Mouse (Mus musculus): Measurements from ENCODE around the gene Chtf18. TPM values are rescaled to one million over a fixed set of nuclear protein-coding genes. Genes with fewer than 3 reads are reported as not detected.

The Chtf18 gene
- polyA plus RNA-seq, 1 experiment from 2014 or later, result 35.9 TPM

DNA sequence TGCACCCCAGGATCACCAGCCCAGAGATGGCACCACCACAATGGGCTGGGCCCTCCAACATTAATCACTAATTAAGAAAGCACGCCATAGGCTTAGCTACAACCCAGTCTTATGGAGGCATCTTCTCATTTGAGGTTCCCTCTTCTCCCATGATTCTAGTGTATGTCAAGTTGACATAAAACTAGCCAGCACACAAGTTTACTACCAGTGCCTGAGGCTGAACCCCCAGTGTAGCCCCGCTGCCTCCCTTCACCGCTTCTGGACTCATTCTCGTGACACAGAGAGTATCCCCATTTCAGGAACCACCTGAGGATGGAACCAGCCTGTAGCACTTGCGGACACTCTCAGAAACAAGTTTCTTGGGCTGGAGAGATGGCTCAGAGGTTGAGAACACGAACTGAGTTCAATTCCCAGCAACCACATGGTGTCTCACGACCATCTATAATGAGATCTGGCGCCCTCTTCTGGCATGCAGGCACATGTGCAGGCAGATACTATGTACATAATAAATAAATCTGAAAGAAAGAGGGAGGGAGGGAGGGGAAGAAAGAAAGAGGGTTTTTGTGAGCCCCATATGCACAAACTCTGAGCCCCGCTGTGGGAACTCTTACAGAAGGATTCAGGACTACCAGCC is 26.2 kb downstream of the Chtf18 start:
- 57% methylated on average over 9 of the region's 9 CpGs for WGBS
- ATAC-seq (ENCODE audit: insufficient number of reproducible peaks, insufficient read depth, low FRiP score, low TSS enrichment, low read depth), result no peak

DNA sequence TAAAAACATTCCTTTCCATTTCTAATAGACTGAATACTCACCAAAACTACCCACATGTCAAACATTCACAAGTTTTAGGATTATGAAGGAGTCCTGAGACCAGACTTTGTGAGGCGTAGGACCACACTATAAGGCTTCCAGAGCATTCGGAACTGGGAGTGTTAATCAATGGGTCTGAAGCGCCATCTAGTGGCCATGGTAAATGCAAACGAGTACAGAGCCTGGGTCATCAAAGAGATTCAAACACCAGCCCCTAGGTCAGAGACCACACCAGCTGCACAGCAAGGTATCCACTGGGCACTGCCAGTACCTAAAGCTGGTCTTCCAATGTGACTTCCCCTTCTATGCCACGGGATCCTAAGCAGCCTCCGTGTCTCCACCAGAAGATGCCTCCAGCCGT is 28.8 kb downstream of the Chtf18 start:
- no peak overlapping the region for H3K9ac ChIP-seq
- no peaks in the 10 kb centered on the region for H3K36me3 ChIP-seq
- no peak for ATAC-seq (ENCODE audit: insufficient number of reproducible peaks, insufficient read depth, low FRiP score, low TSS enrichment, low read depth)
- H3K4me2 ChIP-seq, result no peak overlapping the region
- 8% methylated on average over 7 of the region's 7 CpGs for WGBS
- H3K27ac ChIP-seq, result no peak overlapping the region
- no peaks in the 10 kb centered on the region for H3K27me3 ChIP-seq
- peaks cover 8% of the 10 kb centered on the region for H3K4me1 ChIP-seq
- no peak overlapping the region for H3K4me3 ChIP-seq
- no peaks in the 10 kb centered on the region for H3K9me3 ChIP-seq

More for the DNA sequence above, 26.2 kb downstream of the Chtf18 start:
- H3K9me3 ChIP-seq, result no peaks in the 10 kb centered on the region
- no peak overlapping the region for H3K4me2 ChIP-seq
- no peak overlapping the region for H3K27ac ChIP-seq
- no peaks in the 10 kb centered on the region for H3K27me3 ChIP-seq
- H3K36me3 ChIP-seq, result no peaks in the 10 kb centered on the region
- no peak overlapping the region for H3K9ac ChIP-seq
- H3K4me3 ChIP-seq, result no peak overlapping the region
- peaks cover 8% of the 10 kb centered on the region for H3K4me1 ChIP-seq

DNA sequence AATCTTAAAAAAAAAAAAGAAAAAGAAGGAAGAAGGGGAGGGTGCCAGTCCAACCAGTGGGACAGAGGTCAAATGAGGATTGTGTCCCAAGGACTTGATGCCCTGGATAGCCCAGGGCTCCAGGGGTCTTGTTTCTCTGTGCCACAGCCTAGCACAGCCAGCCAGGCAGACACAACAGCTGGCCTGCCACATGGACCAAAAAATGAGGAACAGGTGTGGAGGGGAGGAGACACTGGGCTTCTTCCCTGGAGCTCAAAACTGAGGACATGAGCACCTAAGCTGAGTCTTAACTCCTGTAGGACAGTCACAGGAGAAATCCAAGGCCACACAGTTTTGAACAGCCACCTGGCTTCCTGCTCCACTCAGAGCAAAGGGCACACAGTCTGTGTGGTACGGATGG is 31.0 kb downstream of the Chtf18 start:
- WGBS, result 14% methylated on average over 1 of the region's 1 CpGs

GRCm38 (mm10) chr17:25688922-25689321 is 38.3 kb downstream of the Chtf18 start:
- H3K9ac ChIP-seq, result no peak overlapping the region
- no peaks in the 10 kb centered on the region; the same call in 1 of the 2 replicates for H3K27me3 ChIP-seq
- H3K4me3 ChIP-seq, result no peak overlapping the region
- H3K4me1 ChIP-seq, result peaks cover 11% of the 10 kb centered on the region
- H3K36me3 ChIP-seq, result no peaks in the 10 kb centered on the region
- H3K9me3 ChIP-seq, result no peaks in the 10 kb centered on the region
- H3K4me2 ChIP-seq, result no peak overlapping the region
- no peak overlapping the region for H3K27ac ChIP-seq
- no peak for ATAC-seq (ENCODE audit: insufficient number of reproducible peaks, insufficient read depth, low FRiP score, low TSS enrichment, low read depth)
- 65% methylated on average over 4 of the region's 4 CpGs for WGBS

More for the DNA sequence above, 31.0 kb downstream of the Chtf18 start:
- Histone ChIP-seq H3K27ac (no peak overlapping the region), H3K9ac (no peak overlapping the region), H3K4me2 (no peak overlapping the region), H3K4me3 (no peak overlapping the region), H3K9me3 (no peaks in the 10 kb centered on the region), H3K4me1 (peaks cover 8% of the 10 kb centered on the region), H3K36me3 (no peaks in the 10 kb centered on the region), H3K27me3 (no peaks in the 10 kb centered on the region)
- no peak for ATAC-seq (ENCODE audit: insufficient number of reproducible peaks, insufficient read depth, low FRiP score, low TSS enrichment, low read depth)

GRCm38 (mm10) chr17:25686323-25686722 is 40.9 kb downstream of the Chtf18 start:
- ATAC-seq (ENCODE audit: insufficient number of reproducible peaks, insufficient read depth, low FRiP score, low TSS enrichment, low read depth), result no peak
- Histone ChIP-seq H3K27me3 (no peaks in the 10 kb centered on the region; the same call in 1 of the 2 replicates), H3K9me3 (no peaks in the 10 kb centered on the region), H3K27ac (no peak overlapping the region), H3K4me2 (no peak overlapping the region), H3K9ac (no peak overlapping the region), H3K36me3 (no peaks in the 10 kb centered on the region), H3K4me3 (no peak overlapping the region), H3K4me1 (peaks cover 16% of the 10 kb centered on the region)
- WGBS, result 48% methylated on average over 7 of the region's 7 CpGs

DNA sequence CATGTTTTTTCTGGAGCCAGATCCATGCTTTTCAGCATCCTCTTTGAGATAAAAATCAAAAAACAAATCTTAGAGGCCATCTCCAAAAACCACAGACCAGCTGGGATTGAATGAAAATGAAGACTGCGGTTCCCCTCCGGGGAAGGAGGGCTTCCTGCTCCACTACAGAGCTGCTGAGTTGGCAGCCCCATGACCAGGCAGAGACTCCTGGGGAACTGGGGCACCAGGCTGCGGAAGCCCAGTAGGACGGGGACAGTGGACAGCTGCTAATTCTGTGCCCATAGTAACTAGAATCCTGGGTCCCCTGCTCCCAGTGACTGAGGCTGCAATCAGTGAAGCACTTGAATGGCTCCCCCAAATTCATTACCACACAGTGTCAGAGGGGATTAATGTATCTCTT is 45.6 kb downstream of the Chtf18 start:
- peaks cover 23% of the 10 kb centered on the region for H3K4me1 ChIP-seq
- no peaks in the 10 kb centered on the region for H3K9me3 ChIP-seq
- no peak for ATAC-seq (ENCODE audit: insufficient number of reproducible peaks, insufficient read depth, low FRiP score, low TSS enrichment, low read depth)
- H3K4me2 ChIP-seq, result no peak overlapping the region
- 60% methylated on average over 4 of the region's 4 CpGs for WGBS
- H3K4me3 ChIP-seq, result no peak overlapping the region
- H3K36me3 ChIP-seq, result no peaks in the 10 kb centered on the region
- H3K9ac ChIP-seq, result no peak overlapping the region
- no peak overlapping the region for H3K27ac ChIP-seq
- H3K27me3 ChIP-seq, result no peaks in the 10 kb centered on the region; the same call in 1 of the 2 replicates

- no peaks in the 10 kb centered on the region for H3K36me3 ChIP-seq
- H3K4me1 ChIP-seq, result peaks cover 18% of the 10 kb centered on the region
- H3K9me3 ChIP-seq, result peaks cover 3% of the 10 kb centered on the region; the same call in 1 of the 2 replicates
- no peak overlapping the region for H3K27ac ChIP-seq
- no peak overlapping the region for H3K9ac ChIP-seq
- no peaks in the 10 kb centered on the region for H3K27me3 ChIP-seq
- H3K4me2 ChIP-seq, result no peak overlapping the region
- no peak for ATAC-seq (ENCODE audit: insufficient number of reproducible peaks, insufficient read depth, low FRiP score, low TSS enrichment, low read depth)
- no peak overlapping the region for H3K4me3 ChIP-seq
- WGBS, result 17% methylated on average over 5 of the region's 5 CpGs
Measured at GRCm38 (mm10) chr17:25679818-25680217, 47.4 kb downstream of the Chtf18 start.

DNA sequence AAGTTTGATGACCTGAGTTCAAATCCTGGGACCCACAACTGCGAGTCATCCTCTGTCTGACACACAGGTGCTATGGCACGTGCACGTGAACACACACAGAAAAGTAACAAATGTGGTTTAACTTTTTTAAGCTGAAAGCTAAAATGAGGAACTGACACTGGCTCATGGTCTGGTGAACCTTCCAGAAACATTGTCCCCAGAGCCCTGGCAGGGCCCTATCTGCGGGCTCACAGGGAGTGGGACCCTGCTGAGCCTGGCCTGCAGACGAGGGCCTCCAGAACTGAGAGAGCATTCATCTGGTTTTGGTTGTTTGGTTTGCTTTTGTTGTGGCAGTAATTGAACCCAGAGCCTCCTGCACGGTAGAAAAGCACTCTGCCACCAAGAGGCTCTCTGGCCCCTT is 49.2 kb downstream of the Chtf18 start:
- H3K9ac ChIP-seq, result no peak overlapping the region
- peaks cover 3% of the 10 kb centered on the region; the same call in 1 of the 2 replicates for H3K9me3 ChIP-seq
- no peak overlapping the region for H3K4me3 ChIP-seq
- H3K27ac ChIP-seq, result peak overlapping the region; percentile 62
- H3K36me3 ChIP-seq, result no peaks in the 10 kb centered on the region
- no peaks in the 10 kb centered on the region for H3K27me3 ChIP-seq
- H3K4me2 ChIP-seq, result no peak overlapping the region
- peaks cover 18% of the 10 kb centered on the region for H3K4me1 ChIP-seq
- ATAC-seq (ENCODE audit: insufficient number of reproducible peaks, insufficient read depth, low FRiP score, low TSS enrichment, low read depth), result no peak
- WGBS, result 40% methylated on average over 6 of the region's 6 CpGs

- no peak overlapping the region for H3K4me2 ChIP-seq
- peaks cover 13% of the 10 kb centered on the region for H3K4me1 ChIP-seq
- no peaks in the 10 kb centered on the region for H3K36me3 ChIP-seq
- no peak overlapping the region for H3K27ac ChIP-seq
- no peak overlapping the region for H3K4me3 ChIP-seq
- no peak for ATAC-seq (ENCODE audit: insufficient number of reproducible peaks, insufficient read depth, low FRiP score, low TSS enrichment, low read depth)
- no peak overlapping the region for H3K9ac ChIP-seq
- H3K9me3 ChIP-seq, result peaks cover 3% of the 10 kb centered on the region; the same call in 1 of the 2 replicates
- H3K27me3 ChIP-seq, result no peaks in the 10 kb centered on the region
Measured at GRCm38 (mm10) chr17:25672982-25673381, 54.2 kb downstream of the Chtf18 start.

Small RNA genes within 50 kb of the gene (microRNA-seq; reads per million reads assigned to microRNA genes)
- not detected for gene Gm25083

Other genes starting within 250 kb of the Chtf18 start
- 0.36 and 0.65 TPM in 2 replicates for gene Sstr5, start 230.1 kb downstream of the Chtf18 start, polyA plus RNA-seq (2015; fragmentation: Nextera tagmentation; extraction: Ambion mirVana)
- gene Sox8, start 156.7 kb downstream of the Chtf18 start, polyA plus RNA-seq (2015; fragmentation: Nextera tagmentation; extraction: Ambion mirVana), result 9.1 and 11.1 TPM in 2 replicates
- gene Lmf1, start 148.3 kb downstream of the Chtf18 start, polyA plus RNA-seq (2015; fragmentation: Nextera tagmentation; extraction: Ambion mirVana), result 28.7 and 33.8 TPM in 2 replicates
- 5.8 and 10.3 TPM in 2 replicates for gene Gng13, start 10.2 kb downstream of the Chtf18 start, polyA plus RNA-seq (2015; fragmentation: Nextera tagmentation; extraction: Ambion mirVana)
- gene Rpusd1, start 251 bp upstream of the Chtf18 start, polyA plus RNA-seq (2015; fragmentation: Nextera tagmentation; extraction: Ambion mirVana), result 28.0 and 28.9 TPM in 2 replicates
- gene Mslnl, start 8.6 kb upstream of the Chtf18 start, polyA plus RNA-seq (2015; fragmentation: Nextera tagmentation; extraction: Ambion mirVana), result 0.83 TPM in 1 of 2 replicates, not detected in the other
- gene Msln, start 27.0 kb upstream of the Chtf18 start, polyA plus RNA-seq (2015; fragmentation: Nextera tagmentation; extraction: Ambion mirVana), result 0.17 and 0.42 TPM in 2 replicates
- 24.7 and 24.9 TPM in 2 replicates for gene Narfl, start 46.4 kb upstream of the Chtf18 start, polyA plus RNA-seq (2015; fragmentation: Nextera tagmentation; extraction: Ambion mirVana)
- gene Haghl, start 58.3 kb upstream of the Chtf18 start, polyA plus RNA-seq (2015; fragmentation: Nextera tagmentation; extraction: Ambion mirVana), result 74.6 and 89.5 TPM in 2 replicates
- 0.20 and 0.25 TPM in 2 replicates for gene Ccdc78, start 59.2 kb upstream of the Chtf18 start, polyA plus RNA-seq (2015; fragmentation: Nextera tagmentation; extraction: Ambion mirVana)
- 65.3 and 78.1 TPM in 2 replicates for gene Fam173a, start 65.5 kb upstream of the Chtf18 start, polyA plus RNA-seq (2015; fragmentation: Nextera tagmentation; extraction: Ambion mirVana)
- not detected in 2 replicates for gene AC134908.4, start 68.2 kb upstream of the Chtf18 start, polyA plus RNA-seq (2015; fragmentation: Nextera tagmentation; extraction: Ambion mirVana)
- gene Metrn, start 69.7 kb upstream of the Chtf18 start, polyA plus RNA-seq (2015; fragmentation: Nextera tagmentation; extraction: Ambion mirVana), result 43.4 and 50.1 TPM in 2 replicates
- 3.6 and 4.2 TPM in 2 replicates for gene Fbxl16, start 81.7 kb upstream of the Chtf18 start, polyA plus RNA-seq (2015; fragmentation: Nextera tagmentation; extraction: Ambion mirVana)
- 26.5 and 30.0 TPM in 2 replicates for gene Wdr24, start 96.2 kb upstream of the Chtf18 start, polyA plus RNA-seq (2015; fragmentation: Nextera tagmentation; extraction: Ambion mirVana)
- 48.3 and 52.8 TPM in 2 replicates for gene Jmjd8, start 101.4 kb upstream of the Chtf18 start, polyA plus RNA-seq (2015; fragmentation: Nextera tagmentation; extraction: Ambion mirVana)
- 319 and 353 TPM in 2 replicates for gene Stub1, start 106.0 kb upstream of the Chtf18 start, polyA plus RNA-seq (2015; fragmentation: Nextera tagmentation; extraction: Ambion mirVana)
- gene Rhbdl1, start 109.9 kb upstream of the Chtf18 start, polyA plus RNA-seq (2015; fragmentation: Nextera tagmentation; extraction: Ambion mirVana), result 1.4 and 2.7 TPM in 2 replicates
- gene Gm20683, start 114.3 kb upstream of the Chtf18 start, polyA plus RNA-seq (2015; fragmentation: Nextera tagmentation; extraction: Ambion mirVana), result 1.3 and 2.9 TPM in 2 replicates
- gene Rhot2, start 117.4 kb upstream of the Chtf18 start, polyA plus RNA-seq (2015; fragmentation: Nextera tagmentation; extraction: Ambion mirVana), result 26.4 and 31.4 TPM in 2 replicates
- 30.0 and 31.2 TPM in 2 replicates for gene Wdr90, start 134.1 kb upstream of the Chtf18 start, polyA plus RNA-seq (2015; fragmentation: Nextera tagmentation; extraction: Ambion mirVana)
- gene Mcrip2, start 141.3 kb upstream of the Chtf18 start, polyA plus RNA-seq (2015; fragmentation: Nextera tagmentation; extraction: Ambion mirVana), result 11.1 and 13.4 TPM in 2 replicates
- 47.1 and 50.6 TPM in 2 replicates for gene Mettl26, start 147.7 kb upstream of the Chtf18 start, polyA plus RNA-seq (2015; fragmentation: Nextera tagmentation; extraction: Ambion mirVana)
- 0.56 and 0.73 TPM in 2 replicates for gene Wfikkn1, start 153.4 kb upstream of the Chtf18 start, polyA plus RNA-seq (2015; fragmentation: Nextera tagmentation; extraction: Ambion mirVana)
- 32.9 and 36.6 TPM in 2 replicates for gene Rab40c, start 192.3 kb upstream of the Chtf18 start, polyA plus RNA-seq (2015; fragmentation: Nextera tagmentation; extraction: Ambion mirVana)
- gene Pigq, start 217.5 kb upstream of the Chtf18 start, polyA plus RNA-seq (2015; fragmentation: Nextera tagmentation; extraction: Ambion mirVana), result 50.6 and 53.8 TPM in 2 replicates
- gene Nhlrc4, start 217.5 kb upstream of the Chtf18 start, polyA plus RNA-seq (2015; fragmentation: Nextera tagmentation; extraction: Ambion mirVana), result not detected in 2 replicates
- 0.18 and 0.26 TPM in 2 replicates for gene A930017K11Rik, start 225.1 kb upstream of the Chtf18 start, polyA plus RNA-seq (2015; fragmentation: Nextera tagmentation; extraction: Ambion mirVana)

Measured in embryonic facial prominence, embryonic 13.5 days (tissue).